Mouse (Mus musculus): ENCODE measurements at regions not wholly inside any gene's neighbourhood (a gene's known extent, or its start where the extent isn't known, plus 50 kb on each side); places are given as distances from the start of the nearest gene placed in this dataset.

- TF ChIP-seq CTCF (IDR thresholded peaks at IDR 0.05; ENCODE audit: low read depth, low read length) (no peak), POLR2AphosphoS5 (IDR thresholded peaks at IDR 0.05; ENCODE audit: insufficient replicate concordance, low read depth, low read length) (no peak), TAL1 (conservative IDR thresholded peaks at IDR 0.05; ENCODE audit: low read depth, low read length) (no peak), GATA2 (IDR thresholded peaks at IDR 0.05; ENCODE audit: borderline replicate concordance, low read depth, low read length) (no peak)
Observed at GRCm38 (mm10) chr4:67698438-67698837, 871.1 kb downstream of the Tlr4 start.
